Mouse (Mus musculus) neural tube, embryonic 15.5 days (tissue): Measurements from ENCODE around the gene Gm20388. TPM values are rescaled to one million over a fixed set of nuclear protein-coding genes. Genes with fewer than 3 reads are reported as not detected.
"Not testable (repeated sequence)": the region's sequence is repeated elsewhere in the genome, so short reads cannot be mapped to it uniquely, and the experiment has no call there.

Experiments
- ATAC-seq: fragments of 200-750 bp; cut with Nextera tagmentation; 2 replicates; pipeline ENCODE4 v1.8.0; 2017; ENCODE audit warnings: mild to moderate bottlenecking, moderate TSS enrichment, moderate library complexity; ENCODE audit not compliant: low FRiP score
- H3K27ac ChIP-seq: fragments of 300-500 bp; sonication (generic); replicated peaks from 2 replicates; pipeline ENCODE4 v1.5.1; 2015; ENCODE audit warnings: mild to moderate bottlenecking, inconsistent platforms
- H3K27me3 ChIP-seq: fragments of 300-500 bp; sonication (generic); replicated peaks from 2 replicates; pipeline ENCODE4 v1.6.1; 2015; ENCODE audit warnings: inconsistent platforms
- H3K36me3 ChIP-seq: fragments of 300-500 bp; sonication (generic); 2 replicates; pipeline ENCODE4 v1.6.1; 2015; ENCODE audit warnings: inconsistent platforms
- H3K4me1 ChIP-seq: fragments of 300-500 bp; sonication (generic); 2 replicates; pipeline ENCODE4 v1.6.1; 2015; ENCODE audit warnings: inconsistent platforms
- H3K4me2 ChIP-seq: fragments of 300-500 bp; sonication (generic); 2 replicates; pipeline ENCODE4 v1.6.1; 2015; ENCODE audit warnings: inconsistent platforms, mild to moderate bottlenecking, moderate library complexity
- H3K4me3 ChIP-seq: fragments of 300-500 bp; sonication (generic); replicated peaks from 2 replicates; pipeline ENCODE4 v1.5.1; 2015; ENCODE audit warnings: mild to moderate bottlenecking, inconsistent platforms
- H3K9ac ChIP-seq: fragments of 300-500 bp; sonication (generic); replicated peaks from 2 replicates; pipeline ENCODE4 v1.6.1; 2015; ENCODE audit warnings: mild to moderate bottlenecking, inconsistent platforms
- H3K9me3 ChIP-seq: fragments of 300-500 bp; sonication (generic); replicated peaks from 2 replicates; pipeline ENCODE4 v1.6.1; 2016; ENCODE audit warnings: inconsistent platforms
- WGBS: fragments of 180-500 bp; shearing (Covaris S2); methylation state at CpG from one replicate; pipeline ENCODE4 v1.1.7; 2015; ENCODE audit warnings: mixed read lengths; 5-methylcytosine and 5-hydroxymethylcytosine counted together
- polyA plus RNA-seq: library from polyadenylated mRNA; unstranded; fragments of >200 nt; fragmentation: Nextera tagmentation; extraction: Ambion mirVana; gene quantifications from 2 replicates; pipeline ENCODE4 v1.2.1, GENCODE M21; 2015

The Gm20388 gene
- polyA plus RNA-seq, 1 experiment from 2014 or later, result not detected

DNA sequence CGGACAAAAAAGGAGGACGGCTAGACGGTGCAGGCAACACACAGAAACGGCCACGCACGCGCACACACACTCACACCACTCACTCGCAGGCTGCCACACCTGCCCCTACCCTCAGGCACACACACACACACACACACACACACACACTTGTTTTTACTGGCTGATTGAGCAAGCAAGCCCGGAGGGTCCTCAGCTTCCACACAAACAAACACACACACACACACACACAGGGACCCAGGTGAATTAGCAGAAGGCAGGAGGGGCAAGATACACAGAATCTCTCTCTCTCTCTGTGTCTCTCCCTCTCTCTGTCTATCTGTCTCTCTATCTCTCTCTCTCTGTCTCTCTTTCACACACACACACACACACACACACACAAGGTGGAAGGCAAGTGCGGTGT lies 3664.7 kb downstream of the Gm20388 start:
- not testable (repeated sequence) for H3K27me3 ChIP-seq, H3K9me3 ChIP-seq, H3K4me2 ChIP-seq, H3K9ac ChIP-seq, ATAC-seq, H3K4me1 ChIP-seq, H3K36me3 ChIP-seq, H3K27ac ChIP-seq, H3K4me3 ChIP-seq
- 100% methylated on average over 1 of the region's 10 CpGs for WGBS

DNA sequence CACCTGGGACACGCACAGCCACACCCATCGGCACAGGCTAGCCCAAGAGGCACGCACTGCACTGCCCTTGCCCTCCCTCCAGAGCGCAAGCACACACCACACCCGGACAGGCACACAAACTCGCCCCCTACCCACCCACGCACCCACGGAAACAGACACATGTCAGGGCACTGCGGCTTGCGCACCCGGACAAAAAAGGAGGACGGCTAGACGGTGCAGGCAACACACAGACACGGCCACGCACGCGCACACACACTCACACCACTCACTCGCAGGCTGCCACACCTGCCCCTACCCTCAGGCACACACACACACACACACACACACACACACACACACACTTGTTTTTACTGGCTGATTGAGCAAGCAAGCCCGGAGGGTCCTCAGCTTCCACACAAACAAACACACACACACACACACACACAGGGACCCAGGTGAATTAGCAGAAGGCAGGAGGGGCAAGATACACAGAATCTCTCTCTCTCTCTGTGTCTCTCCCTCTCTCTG lies 3690.1 kb downstream of the Gm20388 start:
- H3K9ac ChIP-seq, H3K4me1 ChIP-seq, H3K27me3 ChIP-seq, H3K9me3 ChIP-seq, ATAC-seq, H3K4me2 ChIP-seq, H3K4me3 ChIP-seq, H3K36me3 ChIP-seq, H3K27ac ChIP-seq: not testable (repeated sequence)
- 78% methylated on average over 15 of the region's 19 CpGs for WGBS

DNA sequence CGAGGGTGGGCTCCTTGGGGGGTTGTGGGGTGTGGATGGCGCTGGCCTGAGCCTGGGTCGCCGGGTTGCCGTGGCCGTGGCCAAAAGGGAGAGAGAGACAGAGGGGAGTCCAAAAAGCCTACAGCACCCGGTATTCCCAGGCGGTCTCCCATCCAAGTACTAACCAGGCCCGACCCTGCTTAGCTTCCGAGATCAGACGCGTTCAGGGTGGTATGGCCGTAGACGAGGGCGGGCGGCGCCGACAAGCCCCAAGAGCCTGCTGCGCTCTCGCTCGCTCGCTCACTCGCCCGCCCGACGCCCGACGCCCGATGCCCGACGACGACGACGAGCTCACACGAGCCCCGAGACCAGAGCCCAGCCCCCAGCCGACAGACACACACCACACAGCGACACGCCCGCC lies 3690.8 kb downstream of the Gm20388 start:
- H3K27me3 ChIP-seq, H3K27ac ChIP-seq, H3K4me3 ChIP-seq, H3K9me3 ChIP-seq, ATAC-seq, H3K36me3 ChIP-seq, H3K9ac ChIP-seq, H3K4me2 ChIP-seq, H3K4me1 ChIP-seq: not testable (repeated sequence)
- WGBS, result no CpG with 5 or more reads among the region's 40 CpGs

DNA sequence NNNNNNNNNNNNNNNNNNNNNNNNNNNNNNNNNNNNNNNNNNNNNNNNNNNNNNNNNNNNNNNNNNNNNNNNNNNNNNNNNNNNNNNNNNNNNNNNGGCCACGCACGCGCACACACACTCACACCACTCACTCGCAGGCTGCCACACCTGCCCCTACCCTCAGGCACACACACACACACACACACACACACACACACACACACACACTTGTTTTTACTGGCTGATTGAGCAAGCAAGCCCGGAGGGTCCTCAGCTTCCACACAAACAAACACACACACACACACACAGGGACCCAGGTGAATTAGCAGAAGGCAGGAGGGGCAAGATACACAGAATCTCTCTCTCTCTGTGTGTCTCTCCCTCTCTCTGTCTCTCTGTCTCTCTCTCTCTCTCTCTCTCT lies 3702.0 kb downstream of the Gm20388 start:
- not testable (repeated sequence) for H3K9ac ChIP-seq, H3K27me3 ChIP-seq, H3K9me3 ChIP-seq, H3K27ac ChIP-seq, H3K4me3 ChIP-seq, H3K36me3 ChIP-seq, ATAC-seq, H3K4me1 ChIP-seq, H3K4me2 ChIP-seq
- WGBS, result no CpG with 5 or more reads among the region's 5 CpGs

DNA sequence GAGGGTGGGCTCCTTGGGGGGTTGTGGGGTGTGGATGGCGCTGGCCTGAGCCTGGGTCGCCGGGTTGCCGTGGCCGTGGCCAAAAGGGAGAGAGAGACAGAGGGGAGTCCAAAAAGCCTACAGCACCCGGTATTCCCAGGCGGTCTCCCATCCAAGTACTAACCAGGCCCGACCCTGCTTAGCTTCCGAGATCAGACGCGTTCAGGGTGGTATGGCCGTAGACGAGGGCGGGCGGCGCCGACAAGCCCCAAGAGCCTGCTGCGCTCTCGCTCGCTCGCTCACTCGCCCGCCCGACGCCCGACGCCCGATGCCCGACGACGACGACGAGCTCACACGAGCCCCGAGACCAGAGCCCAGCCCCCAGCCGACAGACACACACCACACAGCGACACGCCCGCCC lies 3712.9 kb downstream of the Gm20388 start:
- H3K27ac ChIP-seq, H3K4me2 ChIP-seq, H3K9ac ChIP-seq, ATAC-seq, H3K4me3 ChIP-seq, H3K36me3 ChIP-seq, H3K4me1 ChIP-seq, H3K9me3 ChIP-seq: not testable (repeated sequence)
- no CpG with 5 or more reads among the region's 39 CpGs for WGBS
- peaks cover 31% of the 10 kb centered on the region for H3K27me3 ChIP-seq

- H3K27me3 ChIP-seq, result peaks cover 31% of the 10 kb centered on the region
- H3K9ac ChIP-seq, result no peak overlapping the region
- H3K36me3 ChIP-seq, result no peaks in the 10 kb centered on the region
- ATAC-seq, result no peak
- no peak overlapping the region for H3K4me2 ChIP-seq
- H3K4me1 ChIP-seq, result peaks cover 13% of the 10 kb centered on the region
- no peak overlapping the region for H3K27ac ChIP-seq
- WGBS, result 63% methylated on average over 5 of the region's 5 CpGs
- H3K9me3 ChIP-seq, result no peaks in the 10 kb centered on the region
- no peak overlapping the region for H3K4me3 ChIP-seq
These were observed 3713.6 kb downstream of the Gm20388 start for GRCm38 (mm10) chr8:123624274-123624673.

GRCm38 (mm10) chr8:123624702-123625101 lies 3714.1 kb downstream of the Gm20388 start:
- Histone ChIP-seq H3K4me2 (no peak overlapping the region), H3K9me3 (no peaks in the 10 kb centered on the region), H3K9ac (no peak overlapping the region), H3K27me3 (peaks cover 34% of the 10 kb centered on the region), H3K36me3 (no peaks in the 10 kb centered on the region), H3K27ac (no peak overlapping the region), H3K4me1 (peaks cover 16% of the 10 kb centered on the region), H3K4me3 (no peak overlapping the region)
- WGBS, result 54% methylated on average over 1 of the region's 1 CpGs
- no peak for ATAC-seq

- Histone ChIP-seq H3K27me3 (peaks cover 34% of the 10 kb centered on the region), H3K4me3 (no peak overlapping the region), H3K9me3 (no peaks in the 10 kb centered on the region), H3K4me1 (peaks cover 22% of the 10 kb centered on the region), H3K27ac (no peak overlapping the region), H3K4me2 (no peak overlapping the region), H3K9ac (no peak overlapping the region), H3K36me3 (no peaks in the 10 kb centered on the region)
- no peak for ATAC-seq
- 31% methylated on average over 2 of the region's 2 CpGs for WGBS
These were observed 3715.1 kb downstream of the Gm20388 start for GRCm38 (mm10) chr8:123625717-123626116.

DNA sequence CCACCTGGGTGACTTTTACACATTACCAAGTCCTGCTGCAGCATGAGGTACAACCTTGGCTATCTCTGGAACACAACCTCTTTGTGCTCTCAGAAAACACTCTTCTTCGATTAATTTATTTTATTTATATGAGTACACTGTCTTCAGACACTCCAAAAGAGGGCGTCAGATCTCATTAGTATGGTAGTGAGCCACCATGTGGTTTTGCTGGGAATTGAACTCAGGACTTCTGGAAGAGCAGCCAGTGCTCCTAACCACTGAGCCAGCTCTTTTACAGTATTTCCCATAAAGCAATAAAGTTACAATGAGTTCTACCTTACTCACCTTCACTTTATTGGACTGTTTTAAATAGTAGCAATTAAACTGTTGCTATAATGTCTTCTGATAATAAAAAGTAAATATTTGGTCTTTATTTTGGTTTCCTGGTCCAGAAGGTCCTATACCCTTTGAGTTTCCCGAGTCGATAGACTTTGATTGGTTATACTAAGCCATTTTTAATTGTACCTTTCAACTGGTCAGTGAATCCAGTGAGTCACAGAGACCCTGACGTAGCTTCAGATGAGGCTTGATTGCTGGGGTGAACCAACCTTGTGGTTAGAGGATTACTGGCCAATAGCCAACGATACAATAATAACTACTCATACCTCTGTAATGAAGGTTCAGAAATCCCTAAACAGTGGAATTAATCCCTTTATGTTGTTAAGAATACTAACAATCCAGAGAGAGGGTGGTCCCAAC lies 3716.9 kb downstream of the Gm20388 start:
- Histone ChIP-seq H3K4me2 (no peak overlapping the region), H3K36me3 (no peaks in the 10 kb centered on the region), H3K4me3 (no peak overlapping the region), H3K9me3 (no peaks in the 10 kb centered on the region), H3K9ac (no peak overlapping the region), H3K27me3 (peaks cover 34% of the 10 kb centered on the region), H3K27ac (no peak overlapping the region), H3K4me1 (peaks cover 24% of the 10 kb centered on the region)
- 66% methylated on average over 6 of the region's 6 CpGs for WGBS
- no peak; the same call in 1 of the 2 replicates for ATAC-seq

DNA sequence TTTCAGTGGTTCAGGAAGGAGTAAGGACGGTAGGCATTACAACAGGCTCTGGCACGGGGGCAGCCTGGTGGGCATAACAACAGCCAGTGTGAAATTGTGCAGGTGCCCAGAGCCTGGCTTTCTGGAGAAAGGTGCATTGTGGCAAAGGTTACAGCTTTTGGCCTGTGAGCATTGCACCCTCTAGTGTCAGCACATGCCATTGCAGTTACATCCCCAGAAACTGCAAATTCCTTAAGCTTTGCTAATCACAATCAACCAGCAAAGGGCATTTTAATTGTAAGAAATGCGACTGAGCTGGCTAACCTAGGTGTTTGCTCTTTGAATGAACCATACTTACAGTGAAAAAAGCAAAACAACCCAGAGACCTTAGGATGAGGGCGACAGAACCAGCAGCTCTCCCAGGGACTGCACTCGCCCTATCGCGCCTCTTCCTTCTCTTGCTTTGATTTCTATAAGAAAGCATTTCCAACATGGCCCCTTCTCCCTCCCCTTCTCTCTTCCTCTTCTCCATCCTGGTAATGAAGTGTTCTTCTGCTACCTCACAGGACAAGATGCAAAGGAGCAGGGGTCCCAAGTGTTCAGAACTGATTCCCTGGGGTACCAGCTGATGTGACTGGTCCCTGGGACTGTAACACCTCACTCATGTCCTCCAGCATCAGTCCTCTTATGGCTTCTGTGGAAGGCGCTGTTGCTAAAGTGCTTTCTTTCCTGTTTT lies 3717.8 kb downstream of the Gm20388 start:
- H3K9me3 ChIP-seq, result no peaks in the 10 kb centered on the region
- peak; percentile 42 for ATAC-seq
- WGBS, result 5% methylated on average over 8 of the region's 8 CpGs
- H3K36me3 ChIP-seq, result no peaks in the 10 kb centered on the region
- no peak overlapping the region for H3K27ac ChIP-seq
- peak overlapping the region; percentile 35 for H3K4me3 ChIP-seq
- H3K4me2 ChIP-seq, result peak overlapping the region; percentile 61
- peaks cover 34% of the 10 kb centered on the region for H3K27me3 ChIP-seq
- peaks cover 24% of the 10 kb centered on the region for H3K4me1 ChIP-seq
- H3K9ac ChIP-seq, result peak overlapping the region; percentile 32; the same call in 1 of the 2 replicates

DNA sequence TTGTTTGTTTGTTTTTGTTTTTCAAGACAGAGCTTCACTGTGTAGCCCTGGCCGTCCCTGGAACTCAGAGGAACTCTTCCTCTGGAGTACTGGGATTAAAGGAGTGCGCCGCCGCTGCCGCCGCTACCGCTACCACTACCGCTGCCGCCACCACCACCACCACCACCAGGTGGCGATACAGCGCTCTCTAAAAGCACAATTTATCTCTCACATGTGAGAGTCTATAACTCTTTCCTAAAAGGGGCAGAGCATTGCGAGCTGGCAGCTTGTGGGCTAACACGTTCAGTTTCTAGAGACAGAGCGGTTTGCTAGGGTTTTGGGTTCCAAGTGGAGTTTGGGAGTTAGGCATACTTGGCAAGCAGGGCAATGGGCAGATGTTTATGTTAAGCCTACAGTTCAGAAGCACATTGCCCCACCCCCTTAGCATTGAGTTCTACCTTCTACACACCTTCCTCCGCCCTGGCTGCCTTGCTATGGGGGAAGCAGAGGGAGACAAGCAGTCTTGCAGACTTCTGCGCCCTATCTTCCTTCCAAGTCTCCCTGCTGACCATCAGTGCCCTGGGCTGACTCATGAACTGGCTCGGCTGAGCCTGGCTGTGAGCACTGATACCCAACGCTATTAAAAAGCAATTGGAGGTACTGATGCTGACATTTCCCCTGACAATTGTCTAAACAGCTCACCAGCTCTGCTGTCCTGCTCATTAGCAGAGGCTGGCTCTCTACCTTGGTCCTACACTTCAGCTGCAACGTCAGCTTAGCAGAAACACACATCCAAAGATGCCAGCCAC lies 3718.5 kb downstream of the Gm20388 start:
- peaks cover 34% of the 10 kb centered on the region for H3K27me3 ChIP-seq
- no peak overlapping the region for H3K27ac ChIP-seq
- 0 out of 2 replicates have a peak overlapping the region, but pooled peaks have one; percentile 32 for H3K9ac ChIP-seq
- H3K4me3 ChIP-seq, result peak overlapping the region; percentile 35
- H3K4me1 ChIP-seq, result peaks cover 24% of the 10 kb centered on the region
- H3K9me3 ChIP-seq, result no peaks in the 10 kb centered on the region
- ATAC-seq, result peak; percentile 34; the same call in 1 of the 2 replicates
- 10% methylated on average over 19 of the region's 19 CpGs for WGBS
- H3K4me2 ChIP-seq, result peak overlapping the region; percentile 61
- no peaks in the 10 kb centered on the region for H3K36me3 ChIP-seq
